Mouse (Mus musculus): ENCODE measurements at regions not wholly inside any gene's neighbourhood (a gene's known extent, or its start where the extent isn't known, plus 50 kb on each side); places are given as distances from the start of the nearest gene placed in this dataset.
A peak's percentile ranks its signal among the peaks of the same experiment; 100 is the strongest.

DNA sequence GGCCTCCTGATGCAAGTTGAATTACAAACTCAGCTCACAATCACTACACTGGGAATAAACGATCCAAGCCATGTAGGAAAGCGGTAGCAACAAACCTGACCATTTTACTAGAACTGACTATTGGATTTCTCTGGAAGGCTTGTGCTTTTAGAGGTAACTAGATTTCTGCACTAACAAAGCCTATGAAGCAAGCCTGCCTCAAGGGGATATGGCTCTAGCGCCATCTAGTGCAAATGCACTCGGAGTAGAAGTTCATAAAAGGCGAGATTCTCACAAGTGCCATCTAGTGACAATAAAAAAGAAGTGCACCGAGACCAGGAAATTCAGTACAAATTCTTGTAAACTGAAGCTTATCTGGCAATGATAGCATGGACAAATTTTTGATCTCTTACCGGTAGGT is 364.9 kb upstream of the Fmr1 start:
- peak; percentile 10 to 60 for DNase-seq (ENCODE audit: extremely low spot score in 1 of 2, low spot score in 1 of 2)

All from layer of hippocampus, postnatal 25 days (tissue).